ENCODE assay signal across 8 mouse cellular contexts in the genomic region with DNA sequence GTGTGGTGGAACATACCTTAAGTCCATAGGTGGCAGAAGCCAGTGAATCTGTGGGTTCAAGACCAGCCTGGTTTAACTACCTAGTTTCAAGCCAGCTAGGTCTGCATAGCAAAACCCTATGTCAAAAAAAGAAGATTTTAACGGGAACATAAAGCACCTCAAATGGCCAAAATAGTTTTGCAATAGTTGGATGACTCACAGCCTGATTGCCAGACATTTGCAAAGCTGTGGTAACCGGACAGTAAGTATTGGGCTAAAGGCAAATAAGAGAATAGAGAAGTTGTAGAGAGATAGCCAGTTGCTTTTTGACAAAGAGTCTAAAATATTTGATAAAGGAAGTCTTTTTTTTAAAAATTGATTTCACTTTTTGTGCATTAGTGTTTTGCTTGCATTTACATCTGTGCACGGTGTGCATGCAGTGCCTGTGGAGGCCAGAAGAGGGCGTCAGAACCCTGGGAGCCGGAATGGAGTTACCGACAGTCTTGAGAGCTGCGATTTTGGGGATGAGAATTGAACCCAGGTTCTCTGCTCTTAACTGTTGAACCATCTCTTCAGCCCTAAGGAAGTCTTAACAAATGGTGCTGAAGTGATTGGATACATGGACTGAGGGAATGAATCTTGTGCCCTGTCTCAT. TPM values are rescaled to one million over a fixed set of nuclear protein-coding genes. Genes with fewer than 3 reads are reported as not detected.
A peak's percentile ranks its signal among the peaks of the same experiment; 100 is the strongest.
DNase-seq lines count a peak whose midpoint lies in the region; ATAC-seq and TF ChIP-seq lines count a peak whose summit lies in the region.

Psen2 (minus strand) TSS at position 75 of the 634 bp plus-strand sequence.

- no peak within 1 kb of the TSS for H3K4me2 ChIP-seq in kidney, embryonic 14.5 days (replicated peaks; ENCODE audit: low read depth, low read length)
- no peak within 1 kb of the TSS for H3K4me2 ChIP-seq in embryonic facial prominence, embryonic 15.5 days (replicated peaks)
- H3K4me2 ChIP-seq in hindbrain, embryonic 15.5 days: no peak within 1 kb of the TSS
- peak within 1 kb of the TSS; percentile 42 for H3K4me2 ChIP-seq in myocyte (ENCODE audit: low read depth)

- H3K36me3 ChIP-seq in kidney, embryonic 14.5 days (ENCODE audit: control insufficient read depth, insufficient read depth, low read length): no peaks in the 10 kb centered on the region
- H3K36me3 ChIP-seq in embryonic facial prominence, embryonic 15.5 days: no peaks in the 10 kb centered on the region
- no peaks in the 10 kb centered on the region for H3K36me3 ChIP-seq in hindbrain, embryonic 15.5 days
- H3K36me3 ChIP-seq in liver, adult 2 months (ENCODE audit: control insufficient read depth, insufficient read depth, low read length): no peaks in the 10 kb centered on the region
- H3K36me3 ChIP-seq in myocyte (ENCODE audit: control insufficient read depth, insufficient read depth): no peaks in the 10 kb centered on the region

- no peak within 1 kb of the TSS for H3K4me3 ChIP-seq in kidney, embryonic 14.5 days (ENCODE audit: low read length)
- no peak within 1 kb of the TSS for H3K4me3 ChIP-seq in embryonic facial prominence, embryonic 15.5 days (replicated peaks)
- no peak within 1 kb of the TSS for H3K4me3 ChIP-seq in hindbrain, embryonic 15.5 days
- no peak within 1 kb of the TSS for H3K4me3 ChIP-seq in liver, adult 2 months (ENCODE audit: insufficient read depth, low read depth, low read length)
- H3K4me3 ChIP-seq in myocyte: no peak within 1 kb of the TSS

- peak; percentile 78 for TF ChIP-seq CTCF in liver, adult 2 months (IDR thresholded peaks at IDR 0.05; ENCODE audit: low read depth, low read length)

- H3K4me1 ChIP-seq in kidney, embryonic 14.5 days (ENCODE audit: control insufficient read depth, insufficient read depth, low read length): peaks cover 3% of the 10 kb centered on the region; the same call in 1 of the 2 replicates
- peaks cover 7% of the 10 kb centered on the region; the same call in 1 of the 2 replicates for H3K4me1 ChIP-seq in embryonic facial prominence, embryonic 15.5 days
- no peaks in the 10 kb centered on the region for H3K4me1 ChIP-seq in hindbrain, embryonic 15.5 days (replicated peaks)
- H3K4me1 ChIP-seq in liver, adult 2 months (ENCODE audit: control insufficient read depth, insufficient read depth, low read length): peaks cover 4% of the 10 kb centered on the region

- H3K27me3 ChIP-seq in kidney, embryonic 14.5 days (ENCODE audit: control insufficient read depth, insufficient read depth, low read length): no peaks in the 10 kb centered on the region
- H3K27me3 ChIP-seq in embryonic facial prominence, embryonic 15.5 days: no peaks in the 10 kb centered on the region
- H3K27me3 ChIP-seq in hindbrain, embryonic 15.5 days: peaks cover 3% of the 10 kb centered on the region; the same call in 1 of the 2 replicates
- H3K27me3 ChIP-seq in liver, adult 2 months (ENCODE audit: control insufficient read depth, insufficient read depth, low read length): no peaks in the 10 kb centered on the region
- peaks cover 13% of the 10 kb centered on the region for H3K27me3 ChIP-seq in myocyte (ENCODE audit: control insufficient read depth, insufficient read depth, insufficient read length)

- no peak for ATAC-seq in kidney, embryonic 14.5 days (ENCODE audit: low FRiP score, low TSS enrichment)
- no peak for ATAC-seq in embryonic facial prominence, embryonic 15.5 days (ENCODE audit: insufficient number of reproducible peaks, low FRiP score, low TSS enrichment, low read depth)
- ATAC-seq in hindbrain, embryonic 15.5 days (ENCODE audit: low FRiP score, low read depth): no peak

- TF ChIP-seq POLR2A in liver, adult 2 months (IDR thresholded peaks at IDR 0.05; ENCODE audit: extremely low read depth, insufficient read depth, low read length): no peak
- TF ChIP-seq POLR2A in myocyte (IDR thresholded peaks at IDR 0.05; ENCODE audit: insufficient read length, low read depth): no peak

- no peak within 1 kb of the TSS for H3K27ac ChIP-seq in kidney, embryonic 14.5 days (ENCODE audit: low read depth, low read length)
- H3K27ac ChIP-seq in embryonic facial prominence, embryonic 15.5 days (replicated peaks): no peak within 1 kb of the TSS
- no peak within 1 kb of the TSS for H3K27ac ChIP-seq in hindbrain, embryonic 15.5 days (replicated peaks)
- no peak within 1 kb of the TSS for H3K27ac ChIP-seq in liver, adult 2 months (replicated peaks; ENCODE audit: insufficient read depth, low read depth, low read length)

- H3ac ChIP-seq in myocyte (ENCODE audit: control insufficient read depth, insufficient read length): no peak within 1 kb of the TSS

- WGBS in kidney, embryonic 14.5 days: 26% methylated on average over 7 of the region's 7 CpGs
- 22% methylated on average over 7 of the region's 7 CpGs for WGBS in embryonic facial prominence, embryonic 15.5 days
- WGBS in hindbrain, embryonic 15.5 days: 22% methylated on average over 7 of the region's 7 CpGs
- 29% methylated on average over 7 of the region's 7 CpGs for WGBS in liver, adult 2 months

- H3K9ac ChIP-seq in kidney, embryonic 14.5 days (ENCODE audit: low read depth, low read length): no peak within 1 kb of the TSS
- no peak within 1 kb of the TSS for H3K9ac ChIP-seq in embryonic facial prominence, embryonic 15.5 days
- no peak within 1 kb of the TSS for H3K9ac ChIP-seq in hindbrain, embryonic 15.5 days
- no peak within 1 kb of the TSS for H3K9ac ChIP-seq in liver, adult 2 months (ENCODE audit: low read depth, low read length)

- DNase-seq in kidney, adult 18-20 months: no peak
- peak; percentile 89 for DNase-seq in NIH3T3 (ENCODE audit: low read depth)
- peak; percentile 83 for DNase-seq in liver, adult 2 months (ENCODE audit: extremely low read depth, low read depth, low spot score)
- DNase-seq in right cerebral cortex, postnatal 4 days: no peak

- no peaks in the 10 kb centered on the region for H3K9me3 ChIP-seq in kidney, embryonic 14.5 days (ENCODE audit: control insufficient read depth, low read length)
- H3K9me3 ChIP-seq in embryonic facial prominence, embryonic 15.5 days (replicated peaks): no peaks in the 10 kb centered on the region
- H3K9me3 ChIP-seq in hindbrain, embryonic 15.5 days: no peaks in the 10 kb centered on the region

- H3K79me2 ChIP-seq in liver, adult 2 months (ENCODE audit: control insufficient read depth, insufficient read depth, low read length): no peaks in the 10 kb centered on the region
- H3K79me2 ChIP-seq in myocyte (ENCODE audit: control insufficient read depth, insufficient read depth): no peaks in the 10 kb centered on the region

TF ChIP-seq in myocyte, 11 proteins besides CTCF, POLR2A, EP300 and RAD21:
- TF ChIP-seq MAX (IDR thresholded peaks at IDR 0.05; ENCODE audit: low read depth) (no peak), CEBPB (IDR thresholded peaks at IDR 0.05; ENCODE audit: insufficient read depth, poor library complexity, severe bottlenecking) (peak; percentile 97), SRF (IDR thresholded peaks at IDR 0.05; ENCODE audit: control insufficient read depth, insufficient read length, low read depth) (no peak)
TF ChIP-seq in myocyte: peak in this region for 1.

RNA-seq across cellular contexts. Expression of gene Psen2, which starts in this region (rescaled TPM):
- polyA plus RNA-seq in kidney, embryonic 14.5 days (2014; fragmentation: Nextera tagmentation; extraction: Ambion mirVana): 15.4 and 17.1 TPM in 2 replicates
- 22.3 and 24.6 TPM in 2 replicates for polyA plus RNA-seq in embryonic facial prominence, embryonic 15.5 days (2015; fragmentation: Nextera tagmentation; extraction: Ambion mirVana)
- polyA plus RNA-seq in hindbrain, embryonic 15.5 days (2015; fragmentation: Nextera tagmentation; extraction: Ambion mirVana): 18.5 and 19.9 TPM in 2 replicates
- 247 and 256 TPM in 2 replicates for total RNA-seq in liver, adult 2 months (2014; rRNA removed)
- 711 and 783 TPM in 2 replicates for polyA plus RNA-seq in liver, adult 2 months (2012; rRNA removed)
- polyA plus RNA-seq in myocyte (2012; fragmentation: generic; extraction: Trizol): 28.6 TPM

Comparison
In these comparisons a context has a peak if more than half of its experiments do, and no peak if none do; other contexts are left out.
1. RNA of gene Psen2 (polyA plus RNA-seq): 711 to 783 TPM in liver, adult 2 months; 28.6 TPM in myocyte (single experiment), 22.3 to 24.6 TPM in embryonic facial prominence, embryonic 15.5 days, 18.5 to 19.9 TPM in hindbrain, embryonic 15.5 days and 15.4 to 17.1 TPM in kidney, embryonic 14.5 days; every median in the first group is over 10 times any median in the second.
2. DNase-seq: peak in NIH3T3 (single experiment) and liver, adult 2 months (single experiment); none in kidney, adult 18-20 months (single experiment) and right cerebral cortex, postnatal 4 days (single experiment).